Mouse (Mus musculus) midbrain, embryonic 13.5 days (tissue): Measurements from ENCODE around the gene Kcnip3. TPM values are rescaled to one million over a fixed set of nuclear protein-coding genes. Genes with fewer than 3 reads are reported as not detected.

Experiments used
- ATAC-seq: fragments of 200-750 bp; cut with Nextera tagmentation; 2 replicates; pipeline ENCODE4 v1.8.0; 2017; ENCODE audit warnings: mild to moderate bottlenecking, moderate TSS enrichment, moderate library complexity
- H3K27ac ChIP-seq: fragments of 300-500 bp; sonication (generic); 2 replicates; pipeline ENCODE4 v1.5.1; 2015; ENCODE audit warnings: inconsistent platforms, mild to moderate bottlenecking, moderate library complexity
- H3K27me3 ChIP-seq: fragments of 300-500 bp; sonication (generic); 2 replicates; pipeline ENCODE4 v1.6.1; 2015; ENCODE audit warnings: mild to moderate bottlenecking, inconsistent platforms
- H3K36me3 ChIP-seq: fragments of 300-500 bp; sonication (generic); 2 replicates; pipeline ENCODE4 v1.6.1; 2015; ENCODE audit warnings: mild to moderate bottlenecking, inconsistent platforms
- H3K4me1 ChIP-seq: fragments of 300-500 bp; sonication (generic); replicated peaks from 2 replicates; pipeline ENCODE4 v1.6.1; 2015; ENCODE audit warnings: inconsistent platforms
- H3K4me2 ChIP-seq: fragments of 300-500 bp; sonication (generic); replicated peaks from 2 replicates; pipeline ENCODE4 v1.6.1; 2015; ENCODE audit warnings: moderate library complexity, mild to moderate bottlenecking, inconsistent platforms
- H3K4me3 ChIP-seq: fragments of 300-500 bp; sonication (generic); replicated peaks from 2 replicates; pipeline ENCODE4 v1.5.1; 2015; ENCODE audit warnings: mild to moderate bottlenecking, inconsistent platforms
- H3K9ac ChIP-seq: fragments of 300-500 bp; sonication (generic); replicated peaks from 2 replicates; pipeline ENCODE4 v1.6.1; 2015; ENCODE audit warnings: mild to moderate bottlenecking, inconsistent platforms
- H3K9me3 ChIP-seq: fragments of 300-500 bp; sonication (generic); 2 replicates; pipeline ENCODE4 v1.6.1; 2016; ENCODE audit warnings: mild to moderate bottlenecking, inconsistent platforms
- WGBS: fragments of 180-500 bp; shearing (Covaris S2); methylation state at CpG from one replicate; pipeline ENCODE4 v1.1.7; 2015; 5-methylcytosine and 5-hydroxymethylcytosine counted together
- polyA plus RNA-seq: library from polyadenylated mRNA; unstranded; fragments of >200 nt; fragmentation: Nextera tagmentation; extraction: Ambion mirVana; gene quantifications from 2 replicates; pipeline ENCODE4 v1.2.1, GENCODE M21; 2015

The Kcnip3 gene
- polyA plus RNA-seq, 1 experiment from 2014 or later, result 5.5 TPM

DNA sequence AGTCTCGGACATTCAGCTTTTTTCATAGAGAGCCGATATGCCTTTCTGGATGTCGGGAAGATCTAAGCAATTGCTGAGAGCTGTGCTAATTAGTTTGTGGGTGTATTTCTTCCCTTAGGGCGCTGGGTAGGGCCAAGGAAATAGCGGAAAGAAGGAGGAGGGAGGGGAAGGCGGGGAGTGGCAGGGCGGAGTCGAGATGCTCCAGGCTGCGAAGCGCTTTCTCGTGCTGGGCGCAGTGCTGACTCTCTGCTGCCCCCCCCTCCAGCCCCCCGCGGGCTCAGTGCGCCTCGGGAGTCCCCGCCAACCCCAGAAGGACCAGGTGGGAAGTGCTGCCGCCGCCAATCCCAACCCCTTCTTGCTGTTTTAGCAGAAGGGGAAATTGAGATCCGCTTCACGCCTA lies 38.9 kb downstream of the Kcnip3 start:
- WGBS, result under 1% methylated on average over 20 of the region's 21 CpGs
- Histone ChIP-seq H3K9me3 (no peaks in the 10 kb centered on the region), H3K4me1 (peaks cover 32% of the 10 kb centered on the region), H3K9ac (no peak overlapping the region), H3K27ac (no peak overlapping the region), H3K4me2 (peak overlapping the region; percentile 56), H3K27me3 (peaks cover 77% of the 10 kb centered on the region), H3K36me3 (no peaks in the 10 kb centered on the region), H3K4me3 (peak overlapping the region; percentile 34; the same call in 1 of the 2 replicates)
- ATAC-seq, result no peak

DNA sequence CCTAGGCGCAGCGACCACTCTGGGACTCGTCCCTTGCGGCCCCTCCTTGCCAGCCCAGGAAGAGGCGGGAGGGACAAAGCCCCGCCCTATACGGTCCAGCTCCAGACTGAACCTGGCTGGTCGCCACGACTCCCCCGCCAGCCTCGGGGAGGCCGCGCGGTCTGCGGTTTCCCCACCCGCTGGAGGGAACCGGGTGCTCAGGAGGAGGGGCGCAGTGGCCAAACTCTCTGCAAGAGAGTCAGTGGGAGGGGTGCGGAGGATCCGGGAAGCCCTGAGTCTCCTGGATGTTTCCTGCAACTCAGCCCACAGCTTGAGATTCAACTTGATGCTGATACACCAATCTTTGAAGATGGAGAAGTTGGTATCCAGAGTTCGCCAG lies 39.4 kb downstream of the Kcnip3 start:
- H3K4me3 ChIP-seq, result peak overlapping the region; percentile 34
- 0 out of 2 replicates have a peak overlapping the region, but pooled peaks have one; percentile 28 for H3K9ac ChIP-seq
- H3K9me3 ChIP-seq, result no peaks in the 10 kb centered on the region
- no peak for ATAC-seq
- peaks cover 32% of the 10 kb centered on the region for H3K4me1 ChIP-seq
- H3K27ac ChIP-seq, result no peak overlapping the region
- under 1% methylated on average over 21 of the region's 21 CpGs for WGBS
- H3K36me3 ChIP-seq, result no peaks in the 10 kb centered on the region
- peak overlapping the region; percentile 56 for H3K4me2 ChIP-seq
- H3K27me3 ChIP-seq, result peaks cover 77% of the 10 kb centered on the region

DNA sequence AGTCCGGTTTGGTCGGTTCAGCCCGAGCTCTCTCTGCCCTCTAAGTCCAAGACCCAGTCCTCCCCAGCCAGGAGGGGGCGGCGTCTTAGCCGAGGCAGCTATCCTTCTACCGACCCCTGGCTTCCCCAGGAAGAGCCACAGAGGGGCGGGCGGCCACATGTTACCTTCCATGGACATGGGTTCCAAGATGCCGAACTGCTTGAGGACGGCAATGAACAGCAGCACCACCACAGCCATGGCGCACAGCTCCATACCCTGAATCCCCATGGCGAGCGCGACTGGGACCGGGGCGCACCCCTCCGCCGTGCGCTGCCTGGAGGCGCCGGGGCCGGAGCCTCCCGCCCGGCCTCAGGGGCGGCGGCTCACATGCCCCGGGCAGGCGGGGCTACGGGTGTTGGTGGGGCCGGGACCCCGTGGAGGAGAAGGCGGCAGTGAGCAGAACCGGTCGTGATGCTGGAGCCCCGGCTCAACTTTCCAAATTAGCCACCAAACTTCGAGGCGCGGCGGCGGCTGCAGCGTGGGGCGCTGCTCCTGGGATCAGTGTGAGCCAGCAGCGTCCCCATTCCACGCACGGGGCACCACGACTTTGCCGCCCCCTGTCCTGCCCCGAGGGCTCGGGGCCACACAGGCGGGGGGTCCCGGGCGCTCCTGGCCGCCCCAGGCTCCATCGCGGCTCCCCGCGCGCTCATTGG lies 39.9 kb downstream of the Kcnip3 start:
- H3K4me1 ChIP-seq, result peaks cover 32% of the 10 kb centered on the region
- no peak overlapping the region for H3K27ac ChIP-seq
- H3K4me2 ChIP-seq, result peak overlapping the region; percentile 56
- no peaks in the 10 kb centered on the region for H3K36me3 ChIP-seq
- peaks cover 77% of the 10 kb centered on the region for H3K27me3 ChIP-seq
- ATAC-seq, result no peak
- under 1% methylated on average over 57 of the region's 59 CpGs for WGBS
- peak overlapping the region; percentile 34 for H3K4me3 ChIP-seq
- 0 out of 2 replicates have a peak overlapping the region, but pooled peaks have one; percentile 28 for H3K9ac ChIP-seq
- H3K9me3 ChIP-seq, result no peaks in the 10 kb centered on the region

DNA sequence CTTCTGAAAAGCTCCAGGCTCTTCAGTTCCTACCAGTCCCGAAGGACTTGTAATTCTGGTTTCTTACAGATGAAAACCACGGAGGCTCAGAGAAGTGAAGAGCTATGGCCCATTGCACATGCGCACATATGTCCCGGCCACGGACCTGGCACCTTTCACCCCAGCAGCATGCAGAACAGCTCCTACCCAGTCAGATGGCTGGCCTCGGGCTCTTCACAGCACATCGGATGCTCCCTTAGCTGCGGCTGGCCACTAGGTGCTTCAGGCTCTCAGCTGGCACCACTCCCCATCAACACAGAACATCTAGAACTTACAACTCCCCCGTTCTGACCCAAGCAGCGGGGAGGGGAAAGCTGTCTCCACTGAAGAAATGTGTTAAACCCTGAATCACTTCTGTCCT lies 42.1 kb downstream of the Kcnip3 start:
- no peak overlapping the region for H3K4me2 ChIP-seq
- peaks cover 59% of the 10 kb centered on the region for H3K27me3 ChIP-seq
- 71% methylated on average over 10 of the region's 10 CpGs for WGBS
- H3K9ac ChIP-seq, result no peak overlapping the region
- H3K4me3 ChIP-seq, result no peak overlapping the region
- H3K4me1 ChIP-seq, result peaks cover 30% of the 10 kb centered on the region
- H3K9me3 ChIP-seq, result no peaks in the 10 kb centered on the region
- no peak for ATAC-seq
- H3K27ac ChIP-seq, result no peak overlapping the region
- H3K36me3 ChIP-seq, result no peaks in the 10 kb centered on the region

DNA sequence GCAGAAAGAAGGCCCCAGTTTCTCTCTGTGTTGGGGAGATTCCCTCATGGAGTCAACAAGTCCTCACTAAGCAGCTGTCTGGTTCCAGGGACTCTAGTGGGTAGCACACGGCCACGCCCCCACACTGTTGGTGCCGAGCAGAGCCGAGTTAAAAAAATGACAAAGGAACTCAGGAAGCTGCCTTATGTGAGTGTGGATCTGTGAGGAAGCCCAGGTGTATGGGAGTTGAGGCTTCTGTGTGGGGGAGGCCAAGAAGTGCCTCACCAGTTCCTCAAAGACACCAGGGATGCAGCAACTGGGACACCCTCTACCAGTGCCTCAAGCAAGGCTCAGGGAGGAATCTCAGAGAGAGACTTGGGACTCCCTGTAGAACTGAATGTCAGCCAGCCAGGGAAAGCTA lies 42.7 kb downstream of the Kcnip3 start:
- no peak for ATAC-seq
- no peak overlapping the region for H3K4me2 ChIP-seq
- no peak overlapping the region for H3K9ac ChIP-seq
- no peaks in the 10 kb centered on the region for H3K36me3 ChIP-seq
- H3K4me3 ChIP-seq, result no peak overlapping the region
- no peaks in the 10 kb centered on the region for H3K9me3 ChIP-seq
- WGBS, result 78% methylated on average over 4 of the region's 4 CpGs
- no peak overlapping the region for H3K27ac ChIP-seq
- H3K27me3 ChIP-seq, result peaks cover 53% of the 10 kb centered on the region
- H3K4me1 ChIP-seq, result peaks cover 25% of the 10 kb centered on the region

DNA sequence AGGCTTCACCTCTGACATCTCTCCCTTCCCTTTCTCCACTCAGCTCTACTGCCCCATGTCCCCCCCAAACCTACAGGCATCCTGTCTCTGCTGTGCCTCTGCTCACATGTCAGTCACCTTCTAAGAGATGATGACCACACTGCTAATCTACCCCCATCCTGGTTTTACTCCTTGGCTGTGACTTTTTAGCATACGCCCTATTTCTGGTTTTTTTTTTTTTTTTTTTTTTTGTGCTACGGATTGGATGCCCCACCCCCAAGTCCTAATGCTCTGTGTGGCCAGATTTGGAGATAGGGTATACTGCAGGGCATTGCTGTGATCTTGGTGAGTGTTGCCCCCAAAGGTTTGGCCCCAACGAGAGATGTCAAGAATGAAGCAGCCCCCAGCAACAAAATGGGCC lies 49.6 kb downstream of the Kcnip3 start:
- Histone ChIP-seq H3K9ac (no peak overlapping the region), H3K4me3 (no peak overlapping the region), H3K4me1 (no peaks in the 10 kb centered on the region), H3K27ac (no peak overlapping the region), H3K9me3 (no peaks in the 10 kb centered on the region), H3K27me3 (no peaks in the 10 kb centered on the region), H3K36me3 (no peaks in the 10 kb centered on the region), H3K4me2 (no peak overlapping the region)
- WGBS, result 75% methylated on average over 3 of the region's 3 CpGs
- no peak for ATAC-seq

DNA sequence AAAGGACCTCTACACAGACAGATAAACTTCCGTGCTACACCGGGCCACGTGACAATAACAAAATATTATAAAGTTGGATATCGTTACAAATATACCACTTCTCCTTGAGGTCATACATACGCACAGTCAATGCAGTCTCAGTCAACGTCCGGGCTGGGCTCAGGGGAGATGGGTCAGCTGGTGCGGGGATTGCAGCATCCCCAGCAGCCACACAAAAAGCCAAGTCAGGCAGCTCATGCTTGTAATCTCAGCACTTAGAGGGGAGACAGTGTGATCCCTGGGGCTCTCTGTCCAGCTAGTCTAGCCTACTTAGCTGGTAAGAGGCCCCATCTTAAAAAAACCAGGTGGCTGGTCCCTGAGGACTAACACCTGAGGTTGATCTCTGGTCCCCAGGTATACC lies 50.6 kb downstream of the Kcnip3 start:
- WGBS, result 90% methylated on average over 8 of the region's 8 CpGs
- no peaks in the 10 kb centered on the region for H3K9me3 ChIP-seq
- H3K36me3 ChIP-seq, result no peaks in the 10 kb centered on the region
- H3K4me2 ChIP-seq, result no peak overlapping the region
- no peak overlapping the region for H3K27ac ChIP-seq
- no peaks in the 10 kb centered on the region for H3K4me1 ChIP-seq
- no peaks in the 10 kb centered on the region for H3K27me3 ChIP-seq
- no peak overlapping the region for H3K9ac ChIP-seq
- H3K4me3 ChIP-seq, result no peak overlapping the region
- ATAC-seq, result no peak

DNA sequence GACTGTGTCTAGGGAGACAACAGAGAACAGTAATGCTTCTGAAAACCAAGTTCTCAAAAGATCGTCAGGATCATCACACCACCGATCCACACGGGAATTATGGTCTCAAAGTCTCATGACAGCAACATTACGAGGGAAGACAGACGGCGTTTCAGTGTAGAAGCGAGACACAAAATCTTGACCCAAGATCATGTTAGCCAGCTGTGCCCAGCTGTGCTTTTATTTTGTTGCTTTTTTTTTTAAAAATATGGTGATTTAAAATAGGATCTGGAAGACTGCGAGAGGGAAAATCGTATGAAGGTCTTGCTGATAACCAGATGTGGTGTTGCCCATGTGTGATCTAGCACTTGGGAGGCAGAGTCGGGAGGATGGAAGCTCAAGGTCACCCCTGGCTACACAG lies 51.2 kb downstream of the Kcnip3 start:
- Histone ChIP-seq H3K4me3 (no peak overlapping the region), H3K27ac (no peak overlapping the region), H3K9me3 (no peaks in the 10 kb centered on the region), H3K9ac (no peak overlapping the region), H3K36me3 (no peaks in the 10 kb centered on the region), H3K4me1 (no peaks in the 10 kb centered on the region), H3K4me2 (no peak overlapping the region), H3K27me3 (no peaks in the 10 kb centered on the region)
- 94% methylated on average over 10 of the region's 10 CpGs for WGBS
- ATAC-seq, result no peak

DNA sequence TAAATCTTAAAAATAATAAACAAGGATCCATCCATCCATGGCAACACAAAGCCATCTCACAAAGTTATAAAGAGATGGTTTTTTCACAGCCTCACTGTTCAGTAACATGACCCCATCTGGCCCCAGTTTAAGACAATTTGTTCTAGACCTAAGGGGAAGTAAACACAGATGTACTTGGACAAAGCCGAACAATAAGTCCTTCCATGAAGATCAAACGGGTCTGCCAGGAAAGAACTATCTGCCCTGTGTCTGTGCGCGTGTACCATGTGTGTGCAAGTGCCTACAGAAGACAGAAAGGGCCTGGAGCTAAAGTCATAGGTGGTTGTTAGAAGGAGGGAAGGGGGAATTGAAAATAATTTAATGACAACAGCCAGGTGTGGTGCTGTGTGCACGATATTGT lies 51.7 kb downstream of the Kcnip3 start:
- no peaks in the 10 kb centered on the region for H3K4me1 ChIP-seq
- no peaks in the 10 kb centered on the region for H3K27me3 ChIP-seq
- ATAC-seq, result no peak
- no peak overlapping the region for H3K9ac ChIP-seq
- H3K36me3 ChIP-seq, result no peaks in the 10 kb centered on the region
- H3K4me2 ChIP-seq, result no peak overlapping the region
- no peaks in the 10 kb centered on the region for H3K9me3 ChIP-seq
- no peak overlapping the region for H3K27ac ChIP-seq
- H3K4me3 ChIP-seq, result no peak overlapping the region
- WGBS, result 91% methylated on average over 5 of the region's 5 CpGs

DNA sequence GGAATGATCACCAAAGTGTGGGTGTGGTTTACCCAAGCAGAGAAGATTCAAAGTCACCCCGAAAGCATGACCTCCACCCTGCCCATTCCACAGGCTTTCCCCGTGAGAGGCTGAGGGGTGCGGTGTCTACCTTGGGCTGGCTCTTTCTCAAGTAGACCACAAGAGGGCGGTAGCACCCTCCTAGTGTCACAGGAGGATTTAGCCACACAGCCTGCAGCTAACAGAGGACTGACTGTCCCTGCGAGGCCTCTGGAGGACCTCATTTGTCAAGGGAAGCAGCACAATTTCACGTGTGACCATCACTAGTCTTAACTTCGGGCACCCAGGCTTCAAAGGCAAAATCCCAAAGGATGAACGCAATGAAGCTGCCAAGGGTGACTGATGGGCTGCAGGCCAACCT lies 59.6 kb downstream of the Kcnip3 start:
- peak; percentile 73 for ATAC-seq
- Histone ChIP-seq H3K9me3 (no peaks in the 10 kb centered on the region), H3K4me1 (no peaks in the 10 kb centered on the region), H3K36me3 (no peaks in the 10 kb centered on the region), H3K27me3 (no peaks in the 10 kb centered on the region), H3K4me2 (no peak overlapping the region), H3K4me3 (no peak overlapping the region), H3K27ac (no peak overlapping the region), H3K9ac (no peak overlapping the region)
- WGBS, result 11% methylated on average over 8 of the region's 8 CpGs

DNA sequence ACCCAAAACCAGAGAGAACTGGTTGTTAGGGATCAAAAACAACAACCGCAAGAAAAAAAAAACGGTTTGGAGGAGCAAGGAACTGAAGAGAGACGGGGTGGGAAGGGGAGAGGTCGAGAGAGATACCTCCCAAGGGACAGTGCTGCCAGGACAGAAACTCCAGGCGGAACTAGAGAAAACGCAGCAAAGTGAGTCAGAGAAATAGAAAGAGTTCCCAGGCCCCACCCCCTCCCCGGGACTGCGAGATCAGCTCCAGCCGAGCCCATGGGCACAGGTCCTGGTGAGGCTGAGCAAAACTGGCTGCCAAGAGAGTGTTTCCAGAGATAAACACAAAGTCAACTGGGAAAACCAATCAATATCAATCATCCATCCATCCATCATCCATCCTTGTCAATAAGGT lies 60.5 kb downstream of the Kcnip3 start:
- Histone ChIP-seq H3K4me3 (no peak overlapping the region), H3K9ac (no peak overlapping the region), H3K27ac (no peak overlapping the region), H3K4me2 (no peak overlapping the region), H3K9me3 (no peaks in the 10 kb centered on the region), H3K4me1 (no peaks in the 10 kb centered on the region), H3K36me3 (no peaks in the 10 kb centered on the region), H3K27me3 (no peaks in the 10 kb centered on the region)
- 61% methylated on average over 9 of the region's 9 CpGs for WGBS
- ATAC-seq, result no peak

DNA sequence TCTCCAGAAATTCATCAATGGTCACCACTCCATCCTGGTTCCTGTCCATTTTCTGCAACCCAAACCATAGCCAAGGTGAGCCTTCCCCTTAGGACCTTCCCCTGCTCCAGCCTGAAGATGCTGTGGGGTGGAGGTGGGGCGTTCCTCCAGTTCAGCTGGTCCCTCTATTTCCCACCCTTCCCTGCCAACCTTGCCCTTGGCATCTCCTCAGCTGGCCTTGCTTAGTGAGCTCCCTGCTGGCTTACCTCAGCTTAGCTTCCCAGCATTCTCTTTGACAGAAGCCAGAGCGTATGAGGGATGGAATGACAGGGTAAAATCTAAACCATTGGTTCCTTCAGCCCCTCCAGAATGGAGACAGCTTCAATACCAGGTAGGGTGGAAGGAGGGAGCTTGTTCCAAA lies 62.6 kb downstream of the Kcnip3 start:
- H3K27me3 ChIP-seq, result no peaks in the 10 kb centered on the region
- no peaks in the 10 kb centered on the region for H3K36me3 ChIP-seq
- no peak for ATAC-seq
- H3K9me3 ChIP-seq, result no peaks in the 10 kb centered on the region
- no peak overlapping the region for H3K4me2 ChIP-seq
- no peaks in the 10 kb centered on the region for H3K4me1 ChIP-seq
- no peak overlapping the region for H3K9ac ChIP-seq
- WGBS, result 90% methylated on average over 2 of the region's 2 CpGs
- no peak overlapping the region for H3K4me3 ChIP-seq
- H3K27ac ChIP-seq, result no peak overlapping the region

DNA sequence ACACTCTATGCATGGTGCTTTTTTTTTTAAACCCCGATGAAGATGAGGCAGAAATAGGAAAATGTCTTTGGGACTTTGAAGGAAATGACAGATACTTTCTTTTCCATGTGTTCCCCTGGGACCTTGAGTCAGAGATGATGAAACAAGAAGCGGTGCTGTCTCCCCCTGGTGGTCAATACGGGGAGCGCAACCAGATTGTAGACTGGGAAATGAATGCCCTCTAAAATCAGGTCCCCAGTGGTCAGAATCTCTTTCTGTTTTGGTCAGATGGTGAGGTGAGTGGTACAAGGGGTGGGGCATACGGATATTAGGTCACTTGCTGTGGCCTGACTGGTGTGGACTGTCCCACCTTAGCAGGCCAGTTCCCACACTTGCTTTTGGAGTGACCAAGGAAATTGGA lies 68.1 kb downstream of the Kcnip3 start:
- Histone ChIP-seq H3K4me1 (no peaks in the 10 kb centered on the region), H3K9ac (no peak overlapping the region), H3K9me3 (no peaks in the 10 kb centered on the region), H3K4me2 (no peak overlapping the region), H3K27me3 (peaks cover 18% of the 10 kb centered on the region), H3K4me3 (no peak overlapping the region), H3K27ac (no peak overlapping the region), H3K36me3 (no peaks in the 10 kb centered on the region)
- WGBS, result 3% methylated on average over 5 of the region's 5 CpGs
- peak; percentile 63; the same call in 1 of the 2 replicates for ATAC-seq
